Mouse (Mus musculus) ES-Bruce4 (cell line): ENCODE results near the gene Kif26b.

Experiments used
- CTCF ChIP-seq: IDR thresholded peaks from one replicate; pipeline ENCODE4 v1.8.1; 2011; ENCODE audit warnings: low read depth, low read length
- EP300 ChIP-seq: IDR thresholded peaks from 2 replicates; pipeline ENCODE4 v1.6.1; 2011; ENCODE audit warnings: low read depth, low read length; ENCODE audit not compliant: insufficient read depth
- POLR2A ChIP-seq: IDR thresholded peaks from one replicate; pipeline ENCODE4 v1.8.1; 2011; ENCODE audit warnings: low read length; ENCODE audit not compliant: insufficient read depth

DNA sequence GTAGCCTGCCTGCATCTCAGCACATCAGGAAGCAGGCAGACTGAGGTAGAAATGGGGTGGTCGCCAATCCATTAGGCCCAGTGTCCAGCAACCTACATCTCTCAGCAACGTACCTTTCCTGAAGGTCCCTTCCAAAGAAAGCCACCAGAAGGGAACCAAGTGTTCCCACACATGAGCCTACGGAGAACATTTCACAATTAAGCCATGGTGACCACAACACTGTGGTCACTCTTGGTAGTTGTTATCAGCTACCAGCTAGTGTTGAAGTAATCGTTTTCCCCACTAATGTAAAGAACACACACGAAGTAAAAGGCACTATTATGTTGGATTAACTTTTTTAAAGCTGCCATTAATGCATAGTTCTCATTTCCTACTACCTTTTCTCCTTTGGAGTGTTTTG, 37.2 kb upstream of the Kif26b start:
- TF ChIP-seq EP300, result no peak
- no peak for TF ChIP-seq CTCF
- TF ChIP-seq POLR2A, result no peak
